Comparison of ENCODE assay signal across 8 mouse cellular contexts in the genomic region with DNA sequence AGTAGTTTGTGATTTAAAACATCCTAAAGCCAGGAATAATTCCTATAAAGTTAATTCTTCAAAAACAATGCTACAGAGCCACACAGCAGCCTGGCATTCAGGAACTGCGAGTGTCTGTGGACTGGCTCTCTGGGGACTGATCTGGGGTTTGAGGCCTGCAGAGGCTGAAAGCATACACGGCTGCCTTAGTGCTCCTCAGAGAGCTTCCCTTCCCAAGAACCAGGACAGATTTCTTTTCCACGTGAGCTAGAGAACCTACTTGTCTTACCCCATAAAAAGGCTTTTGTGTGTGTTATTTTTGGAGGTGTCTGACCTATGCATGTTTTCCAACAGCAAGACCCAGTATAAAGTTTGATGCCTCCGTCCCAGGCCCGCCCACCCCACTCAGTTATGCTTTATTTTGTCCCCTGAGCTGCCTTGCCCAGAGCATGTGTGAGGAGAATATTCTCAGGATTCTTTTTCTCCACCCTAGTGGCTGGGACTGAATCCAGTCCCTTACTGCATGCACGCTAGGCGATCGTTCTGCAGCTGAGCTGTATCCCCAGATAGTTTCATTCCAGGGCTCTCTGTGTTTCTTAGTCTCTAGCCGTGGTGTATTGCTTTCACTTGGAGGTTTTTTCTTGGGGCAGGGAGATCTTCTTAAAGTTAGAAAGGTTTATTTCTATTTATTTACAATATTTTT. TPM values are rescaled to one million over a fixed set of nuclear protein-coding genes. Genes with fewer than 3 reads are reported as not detected.
DNase-seq lines count a peak whose midpoint lies in the region; ATAC-seq and TF ChIP-seq lines count a peak whose summit lies in the region.
"Not testable (repeated sequence)": the region's sequence is repeated elsewhere in the genome, so short reads cannot be mapped to it uniquely, and the experiment has no call there.

No protein-coding gene starts in this region.

- not testable (repeated sequence) for H3K4me1 ChIP-seq in embryonic facial prominence, embryonic 12.5 days; limb, embryonic 11.5 days (ENCODE audit: control insufficient read depth, insufficient read depth, low read length)
- H3K4me1 ChIP-seq in embryonic fibroblast, embryonic 13.5 days (ENCODE audit: control insufficient read depth, insufficient read depth, low read length): peaks cover 16% of the 10 kb centered on the region
- peaks cover 78% of the 10 kb centered on the region for H3K4me1 ChIP-seq in heart, embryonic 13.5 days
- peaks cover 14% of the 10 kb centered on the region; the same call in 1 of the 2 replicates for H3K4me1 ChIP-seq in hindbrain, embryonic 12.5 days
- H3K4me1 ChIP-seq in lung, embryonic 14.5 days (ENCODE audit: insufficient read depth): peaks cover 15% of the 10 kb centered on the region; the same call in 1 of the 2 replicates
- peaks cover 15% of the 10 kb centered on the region for H3K4me1 ChIP-seq in olfactory bulb, adult 2 months (ENCODE audit: control insufficient read depth, insufficient read depth, low read length)

- not testable (repeated sequence) for H3K9ac ChIP-seq in embryonic facial prominence, embryonic 12.5 days; hindbrain, embryonic 12.5 days; limb, embryonic 11.5 days (ENCODE audit: low read length); lung, embryonic 14.5 days
- H3K9ac ChIP-seq in heart, embryonic 13.5 days: 0 out of 2 replicates have a peak overlapping the region, but pooled peaks have one; percentile 44

- TF ChIP-seq POLR2A in embryonic fibroblast, embryonic 13.5 days (IDR thresholded peaks at IDR 0.05; ENCODE audit: low read depth, low read length); olfactory bulb, adult 2 months (IDR thresholded peaks at IDR 0.05; ENCODE audit: insufficient read depth, low read depth, low read length): not testable (repeated sequence)

- H3K4me3 ChIP-seq in embryonic facial prominence, embryonic 12.5 days; embryonic fibroblast, embryonic 13.5 days (ENCODE audit: insufficient read depth, low read length); heart, embryonic 13.5 days; hindbrain, embryonic 12.5 days; limb, embryonic 11.5 days (ENCODE audit: low read depth, low read length); lung, embryonic 14.5 days (ENCODE audit: low read depth, low read length); olfactory bulb, adult 2 months (ENCODE audit: insufficient read depth, low read depth, low read length): not testable (repeated sequence)
- peak overlapping the region; percentile 45 for H3K4me3 ChIP-seq in gastrocnemius, adult 2 months

- 0 out of 2 replicates have a peak overlapping the region, but pooled peaks have one; percentile 41 for H3K27ac ChIP-seq in embryonic facial prominence, embryonic 12.5 days
- H3K27ac ChIP-seq in embryonic fibroblast, embryonic 13.5 days (ENCODE audit: insufficient read depth, low read length): peak overlapping the region; percentile 89
- H3K27ac ChIP-seq in gastrocnemius, adult 2 months: peak overlapping the region; percentile 91
- peak overlapping the region; percentile 56; the same call in 1 of the 2 replicates for H3K27ac ChIP-seq in heart, embryonic 13.5 days (replicated peaks)
- 0 out of 2 replicates have a peak overlapping the region, but pooled peaks have one; percentile 52 for H3K27ac ChIP-seq in hindbrain, embryonic 12.5 days
- 0 out of 2 replicates have a peak overlapping the region, but pooled peaks have one; percentile 42 for H3K27ac ChIP-seq in limb, embryonic 11.5 days (replicated peaks; ENCODE audit: low read depth, low read length)
- H3K27ac ChIP-seq in lung, embryonic 14.5 days (ENCODE audit: low read depth): peak overlapping the region; percentile 42; the same call in 1 of the 2 replicates
- peak overlapping the region; percentile 67 for H3K27ac ChIP-seq in olfactory bulb, adult 2 months (ENCODE audit: insufficient read depth, low read depth, low read length)

- WGBS in embryonic facial prominence, embryonic 12.5 days: 62% methylated on average over 9 of the region's 9 CpGs
- 52% methylated on average over 9 of the region's 9 CpGs for WGBS in heart, embryonic 13.5 days
- 65% methylated on average over 9 of the region's 9 CpGs for WGBS in hindbrain, embryonic 12.5 days
- 82% methylated on average over 9 of the region's 9 CpGs for WGBS in limb, embryonic 11.5 days
- 70% methylated on average over 9 of the region's 9 CpGs for WGBS in lung, embryonic 14.5 days
- 22% methylated on average over 9 of the region's 9 CpGs for WGBS in olfactory bulb, adult 2 months

- not testable (repeated sequence) for H3K4me2 ChIP-seq in embryonic facial prominence, embryonic 12.5 days (replicated peaks); heart, embryonic 13.5 days; hindbrain, embryonic 12.5 days (replicated peaks); limb, embryonic 11.5 days (ENCODE audit: low read depth, severe bottlenecking); lung, embryonic 14.5 days

- H3K27me3 ChIP-seq in embryonic facial prominence, embryonic 12.5 days; heart, embryonic 13.5 days (replicated peaks); hindbrain, embryonic 12.5 days; limb, embryonic 11.5 days (ENCODE audit: control insufficient read depth, insufficient read depth, low read length); lung, embryonic 14.5 days (ENCODE audit: insufficient read depth, low read length): not testable (repeated sequence)

- not testable (repeated sequence) for ATAC-seq in embryonic facial prominence, embryonic 12.5 days (ENCODE audit: insufficient number of reproducible peaks, insufficient read depth, low FRiP score, low TSS enrichment); heart, embryonic 13.5 days (ENCODE audit: extremely low read depth, insufficient number of reproducible peaks, low FRiP score, low TSS enrichment); hindbrain, embryonic 12.5 days (ENCODE audit: low FRiP score); limb, embryonic 11.5 days (ENCODE audit: insufficient number of reproducible peaks, low FRiP score, low TSS enrichment, low read depth); lung, embryonic 14.5 days (ENCODE audit: insufficient read depth)

- not testable (repeated sequence) for DNase-seq in gastrocnemius, adult 2 months; limb, embryonic 11.5 days (ENCODE audit: low spot score); lung, embryonic 14.5 days

- not testable (repeated sequence) for H3K9me3 ChIP-seq in embryonic facial prominence, embryonic 12.5 days; heart, embryonic 13.5 days; hindbrain, embryonic 12.5 days (replicated peaks); limb, embryonic 11.5 days (ENCODE audit: control insufficient read depth, low read length); lung, embryonic 14.5 days (ENCODE audit: low read depth, low read length)

- not testable (repeated sequence) for H3K36me3 ChIP-seq in embryonic facial prominence, embryonic 12.5 days; heart, embryonic 13.5 days; hindbrain, embryonic 12.5 days; limb, embryonic 11.5 days (ENCODE audit: control insufficient read depth, insufficient read depth, low read length); lung, embryonic 14.5 days (ENCODE audit: insufficient read depth)

- intact Hi-C loops in gastrocnemius, adult 2 months (cut with DNase I): not testable (repeated sequence)

- TF ChIP-seq CTCF in embryonic fibroblast, embryonic 13.5 days (IDR thresholded peaks at IDR 0.05; ENCODE audit: borderline replicate concordance, insufficient read depth, low read length); gastrocnemius, adult 2 months (IDR thresholded peaks at IDR 0.05); lung, embryonic 14.5 days (IDR thresholded peaks at IDR 0.05; ENCODE audit: low read depth); olfactory bulb, adult 2 months (IDR thresholded peaks at IDR 0.05; ENCODE audit: insufficient read depth, low read depth, low read length): not testable (repeated sequence)

RNA-seq across cellular contexts. Expression of gene Fbxw11, which starts 51.9 kb away (rescaled TPM):
- polyA plus RNA-seq in embryonic facial prominence, embryonic 12.5 days (2016; fragmentation: Nextera tagmentation; extraction: Ambion mirVana): 90.2 and 90.4 TPM in 2 replicates
- polyA plus RNA-seq in embryonic fibroblast, embryonic 13.5 days (2011; ENCODE audit: insufficient read length, low read depth, missing spikeins): 72.6 and 77.9 TPM in 2 replicates
- 10 to 100 TPM; 56.9 to 68.9 TPM for total RNA-seq in gastrocnemius, adult 2 months (2021)
- polyA plus RNA-seq in heart, embryonic 13.5 days (2015; fragmentation: Nextera tagmentation; extraction: Ambion mirVana): 59.6 and 60.8 TPM in 2 replicates
- polyA plus RNA-seq in hindbrain, embryonic 12.5 days (2016; fragmentation: Nextera tagmentation; extraction: Ambion mirVana): 111 and 112 TPM in 2 replicates
- polyA plus RNA-seq in limb, embryonic 11.5 days (2014; fragmentation: Nextera tagmentation; extraction: Ambion mirVana): 89.4 and 92.6 TPM in 2 replicates
- 82.6 and 89.5 TPM in 2 replicates for polyA plus RNA-seq in lung, embryonic 14.5 days (2014; fragmentation: Nextera tagmentation; extraction: Ambion mirVana)
- polyA plus RNA-seq in olfactory bulb, adult 2 months (2012; ENCODE audit: insufficient read depth, insufficient read length, low replicate concordance, missing spikeins): not detected in 2 replicates

Comparison
In these comparisons a context has a peak if more than half of its experiments do, and no peak if none do; other contexts are left out.
1. H3K27ac ChIP-seq: peak in every context shown above with its lines; median percentile 91 in gastrocnemius, adult 2 months; 89 in embryonic fibroblast, embryonic 13.5 days; 67 in olfactory bulb, adult 2 months; 56 in heart, embryonic 13.5 days; 52 in hindbrain, embryonic 12.5 days; 42 in limb, embryonic 11.5 days; 42 in lung, embryonic 14.5 days; 41 in embryonic facial prominence, embryonic 12.5 days.